Mouse (Mus musculus) erythroblast, embryonic 14.5 days (primary cell): Measurements from ENCODE around the gene Cdkal1.

Source experiments
- GATA1 ChIP-seq: IDR thresholded peaks from 2 replicates; pipeline ENCODE4 v1.6.1; 2012; ENCODE audit warnings: low read length, inconsistent platforms, mixed read lengths
- TAL1 ChIP-seq: IDR thresholded peaks from 3 replicates; pipeline ENCODE4 v1.6.1; 2012; ENCODE audit warnings: low read length, inconsistent platforms, mixed read lengths

- TF ChIP-seq GATA1 = no peak
- no peak for TF ChIP-seq TAL1
Observed at GRCm38 (mm10) chr13:29781332-29781731, 74.1 kb downstream of the Cdkal1 start.
